Mouse (Mus musculus): ENCODE data around the gene 4930583I09Rik. TPM values are rescaled to one million over a fixed set of nuclear protein-coding genes. Genes with fewer than 3 reads are reported as not detected.

4930583I09Rik gene
- polyA plus RNA-seq (2014; fragmentation: Illumina TruSeq; extraction: RNeasy Lipid Tissue Mini Kit (QIAGEN cat#74804); ENCODE audit: low read depth, low replicate concordance): not detected

DNA sequence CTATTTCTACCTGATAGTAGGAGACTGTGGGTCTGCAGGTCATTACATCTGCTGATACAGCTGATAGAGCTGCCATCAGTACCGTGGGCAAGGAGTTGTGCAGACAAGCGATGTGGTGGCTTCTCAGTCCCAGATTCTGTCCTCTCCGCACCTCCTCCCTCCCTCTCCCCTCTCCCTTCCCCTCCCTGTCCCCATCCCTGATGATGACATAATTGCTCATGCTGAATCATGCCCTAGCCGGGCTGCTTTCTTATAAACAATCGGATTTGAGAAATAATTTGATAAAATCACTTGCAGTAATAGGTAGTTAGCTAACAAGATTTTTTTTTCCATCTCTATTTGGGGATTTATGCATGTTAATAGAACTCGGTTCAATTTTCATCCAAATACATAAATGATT is at the start of gene 4930583I09Rik:
4930583I09Rik (minus strand) TSS at position 144 of the 400 bp plus-strand sequence.

Other genes with a start within 250 kb of the 4930583I09Rik start
- 121 TPM for gene Man2a1, start 235.3 kb downstream of the 4930583I09Rik start, polyA plus RNA-seq (2014; fragmentation: Illumina TruSeq; extraction: RNeasy Lipid Tissue Mini Kit (QIAGEN cat#74804); ENCODE audit: low read depth, low replicate concordance)

Measured in sigmoid colon, adult 10 weeks (tissue).